Mouse (Mus musculus): ENCODE measurements around the gene 4932438H23Rik.

GRCm38 (mm10) chr16:91124256-91124655 is 29.3 kb upstream of the 4932438H23Rik start:
- TF ChIP-seq CTCF (IDR thresholded peaks at IDR 0.05; ENCODE audit: control insufficient read depth, insufficient read depth, insufficient replicate concordance, low read depth, low read length) = no peak
- no peak for TF ChIP-seq POLR2A (IDR thresholded peaks at IDR 0.05; ENCODE audit: control insufficient read depth, low read depth, low read length)

Measured in testis, adult 2 months (tissue).